Mouse (Mus musculus) forelimb bud, embryonic 11.5 days (tissue): Measurements from ENCODE around the gene Atl3.

Experiments used
- DNase-seq: peaks from one replicate; pipeline ENCODE4 v3.0.0-alpha.2; 2012; ENCODE audit warnings: low read depth, low spot score

Gene Atl3

GRCm38 (mm10) chr19:7559986-7560385 is 66.1 kb downstream of the Atl3 start:
- no peak for DNase-seq

- no peak for DNase-seq
Measured at GRCm38 (mm10) chr19:7561456-7561855, 67.6 kb downstream of the Atl3 start.

GRCm38 (mm10) chr19:7562601-7563129 is 68.8 kb downstream of the Atl3 start:
- no peak for DNase-seq

- DNase-seq: no peak
Measured at GRCm38 (mm10) chr19:7563676-7564075, 69.8 kb downstream of the Atl3 start.

GRCm38 (mm10) chr19:7564457-7564856 is 70.6 kb downstream of the Atl3 start:
- DNase-seq: no peak

- no peak for DNase-seq
Measured at GRCm38 (mm10) chr19:7566826-7567225, 73.0 kb downstream of the Atl3 start.

- peak; percentile 46 for DNase-seq
Measured at GRCm38 (mm10) chr19:7568364-7568763, 74.5 kb downstream of the Atl3 start.

GRCm38 (mm10) chr19:7569650-7570049 is 75.8 kb downstream of the Atl3 start:
- DNase-seq: no peak

GRCm38 (mm10) chr19:7576180-7576579 is 82.3 kb downstream of the Atl3 start:
- DNase-seq: no peak

GRCm38 (mm10) chr19:7577710-7578109 is 83.9 kb downstream of the Atl3 start:
- DNase-seq: no peak

GRCm38 (mm10) chr19:7581042-7581441 is 87.2 kb downstream of the Atl3 start:
- DNase-seq: no peak

GRCm38 (mm10) chr19:7583101-7583500 is 89.3 kb downstream of the Atl3 start:
- DNase-seq: peak; percentile 24

- DNase-seq: no peak
Measured at GRCm38 (mm10) chr19:7583599-7583998, 89.8 kb downstream of the Atl3 start.

GRCm38 (mm10) chr19:7585279-7585678 is 91.4 kb downstream of the Atl3 start:
- DNase-seq: no peak

GRCm38 (mm10) chr19:7585764-7586163 is 91.9 kb downstream of the Atl3 start:
- DNase-seq: no peak
